Mouse (Mus musculus): ENCODE data around the gene Olfr19. TPM values are rescaled to one million over a fixed set of nuclear protein-coding genes. Genes with fewer than 3 reads are reported as not detected.
"Not testable (repeated sequence)": the region's sequence is repeated elsewhere in the genome, so short reads cannot be mapped to it uniquely, and the experiment has no call there.

Gene Olfr19
- not detected for total RNA-seq (2021)

GRCm38 (mm10) chr16:16676305-16676704, at the start of gene Olfr19:
Olfr19 (minus strand) TSS chr16:16676405.
- no peak for DNase-seq

GRCm38 (mm10) chr16:16684975-16685374, 8.8 kb upstream of the Olfr19 start:
- no peak for DNase-seq

- DNase-seq, result no peak
Observed at GRCm38 (mm10) chr16:16684053-16684452, 7.8 kb upstream of the Olfr19 start.

- DNase-seq, result no peak
Observed at GRCm38 (mm10) chr16:16664994-16665393, 11.2 kb downstream of the Olfr19 start.

GRCm38 (mm10) chr16:16664516-16664915, 11.7 kb downstream of the Olfr19 start:
- DNase-seq, result not testable (repeated sequence)

GRCm38 (mm10) chr16:16645148-16645547, 31.1 kb downstream of the Olfr19 start:
- DNase-seq, result no peak

GRCm38 (mm10) chr16:16633730-16634129, 42.5 kb downstream of the Olfr19 start:
- DNase-seq, result no peak

Other genes starting within 250 kb of the Olfr19 start
- gene Fgd4, start 75.9 kb downstream of the Olfr19 start, total RNA-seq (2021), result 10 to 100 TPM; 17.7 to 22.5 TPM
- gene Spag6l, start 153.1 kb upstream of the Olfr19 start, total RNA-seq (2021), result under 1 TPM in 1 of 2 experiments, not detected in 1; 0.14 TPM
- gene Igll1, start 187.6 kb upstream of the Olfr19 start, total RNA-seq (2021), result not detected
- 10 to 100 TPM; 42.4 to 47.5 TPM for gene Top3b, start 194.3 kb upstream of the Olfr19 start, total RNA-seq (2021)
- gene Vpreb1, start 194.4 kb upstream of the Olfr19 start, total RNA-seq (2021), result not detected
- gene Ppm1f, start 220.1 kb upstream of the Olfr19 start, total RNA-seq (2021), result 10 to 100 TPM; 40.5 to 48.0 TPM

Measured in heart, postnatal 4 days (tissue).